Mouse (Mus musculus) lung, postnatal 0 days (tissue): ENCODE results near the gene Spocd1. TPM values are rescaled to one million over a fixed set of nuclear protein-coding genes. Genes with fewer than 3 reads are reported as not detected.
A peak's percentile ranks its signal among the peaks of the same experiment; 100 is the strongest.

Experiments
- ATAC-seq: fragments of 200-750 bp; cut with Nextera tagmentation; 2 replicates; pipeline ENCODE4 v1.8.0; 2017; ENCODE audit warnings: moderate library complexity
- DNase-seq: peaks from one replicate; pipeline ENCODE4 v3.0.0-alpha.2; 2016; ENCODE audit warnings: low spot score
- H3K27ac ChIP-seq: fragments of 300-500 bp; sonication (generic); 2 replicates; pipeline ENCODE4 v1.5.1; 2014; ENCODE audit warnings: antibody characterized with exemption, mild to moderate bottlenecking, low read length, mixed read lengths
- H3K27me3 ChIP-seq: fragments of 300-500 bp; sonication (generic); replicated peaks from 2 replicates; pipeline ENCODE4 v1.6.1; 2014; ENCODE audit warnings: low read length, mixed read lengths; ENCODE audit not compliant: insufficient read depth
- H3K36me3 ChIP-seq: fragments of 300-500 bp; sonication (generic); 2 replicates; pipeline ENCODE4 v1.6.1; 2014; ENCODE audit warnings: low read length, mixed read lengths; ENCODE audit not compliant: insufficient read depth
- H3K4me1 ChIP-seq: fragments of 300-500 bp; sonication (generic); 2 replicates; pipeline ENCODE4 v1.6.1; 2014; ENCODE audit warnings: antibody characterized with exemption, low read depth, low read length, mixed read lengths; ENCODE audit not compliant: insufficient read depth
- H3K4me2 ChIP-seq: fragments of 300-500 bp; sonication (generic); replicated peaks from 2 replicates; pipeline ENCODE4 v1.6.1; 2014; ENCODE audit warnings: low read depth, mild to moderate bottlenecking, low read length, moderate library complexity, mixed read lengths
- H3K4me3 ChIP-seq: fragments of 300-500 bp; sonication (generic); 2 replicates; pipeline ENCODE4 v1.5.1; 2014; ENCODE audit warnings: low read depth, low read length
- H3K9ac ChIP-seq: fragments of 300-500 bp; sonication (generic); replicated peaks from 2 replicates; pipeline ENCODE4 v1.6.1; 2014; ENCODE audit warnings: low read depth, mild to moderate bottlenecking
- H3K9me3 ChIP-seq: fragments of 300-500 bp; sonication (generic); 2 replicates; pipeline ENCODE4 v1.6.1; 2016; ENCODE audit warnings: low read length, mixed read lengths
- CTCF ChIP-seq: IDR thresholded peaks from 2 replicates; pipeline ENCODE4 v1.5.1; 2016; ENCODE audit warnings: antibody characterized with exemption, mild to moderate bottlenecking
- EP300 ChIP-seq: IDR thresholded peaks from 2 replicates; pipeline ENCODE4 v1.6.1; 2016; ENCODE audit warnings: antibody characterized with exemption, mild to moderate bottlenecking, control low read depth
- WGBS: fragments of 180-500 bp; shearing (Covaris S2); extraction: QIAGEN DNeasy Blood & Tissue Kit; methylation state at CpG from one replicate; pipeline ENCODE4 v1.1.7; 2014; 5-methylcytosine and 5-hydroxymethylcytosine counted together
- polyA plus RNA-seq: library from polyadenylated mRNA; unstranded; fragments of >200 nt; fragmentation: Nextera tagmentation; extraction: Ambion mirVana; gene quantifications from 2 replicates; pipeline ENCODE4 v1.2.1, GENCODE M21; 2015

Spocd1 gene
- polyA plus RNA-seq, 1 experiment from 2014 or later: not detected

- DNase-seq (no peak), ATAC-seq (no peak)
- no peaks in the 10 kb centered on the region for H3K27me3 ChIP-seq
- H3K9ac ChIP-seq: no peak overlapping the region
- H3K9me3 ChIP-seq: no peaks in the 10 kb centered on the region
- H3K4me3 ChIP-seq: no peak overlapping the region
- H3K4me1 ChIP-seq: no peaks in the 10 kb centered on the region
- H3K27ac ChIP-seq: no peak overlapping the region
- TF ChIP-seq CTCF (no peak), EP300 (no peak)
- WGBS: 59% methylated on average over 16 of the region's 16 CpGs
- H3K4me2 ChIP-seq: no peak overlapping the region
- H3K36me3 ChIP-seq: no peaks in the 10 kb centered on the region
Observed at GRCm38 (mm10) chr4:129934177-129934855, 5.3 kb downstream of the Spocd1 start.

GRCm38 (mm10) chr4:129951359-129951821, 22.3 kb downstream of the Spocd1 start:
- H3K4me3 ChIP-seq: no peak overlapping the region
- WGBS: 23% methylated on average over 6 of the region's 6 CpGs
- H3K4me2 ChIP-seq: no peak overlapping the region

GRCm38 (mm10) chr4:129952241-129952810, 23.3 kb downstream of the Spocd1 start:
- no peaks in the 10 kb centered on the region; the same call in 1 of the 2 replicates for H3K4me1 ChIP-seq
- no peak for TF ChIP-seq CTCF
- TF ChIP-seq EP300: no peak
- WGBS: 33% methylated on average over 5 of the region's 5 CpGs

More at GRCm38 (mm10) chr4:129951359-129951821, 22.3 kb downstream of the Spocd1 start:
- peak; percentile 85 for DNase-seq
- Histone ChIP-seq H3K9me3 (no peaks in the 10 kb centered on the region), H3K9ac (no peak overlapping the region), H3K4me1 (no peaks in the 10 kb centered on the region; the same call in 1 of the 2 replicates), H3K27me3 (no peaks in the 10 kb centered on the region), H3K27ac (no peak overlapping the region), H3K36me3 (no peaks in the 10 kb centered on the region)
- no peak for TF ChIP-seq EP300
- TF ChIP-seq CTCF: no peak
- ATAC-seq: peak; percentile 87

GRCm38 (mm10) chr4:129954527-129954926, 25.5 kb downstream of the Spocd1 start:
- no peak overlapping the region for H3K27ac ChIP-seq
- 63% methylated on average over 2 of the region's 2 CpGs for WGBS
- no peak overlapping the region for H3K4me2 ChIP-seq
- H3K9ac ChIP-seq: no peak overlapping the region
- DNase-seq (no peak), ATAC-seq (no peak)
- no peaks in the 10 kb centered on the region for H3K9me3 ChIP-seq
- no peaks in the 10 kb centered on the region; the same call in 1 of the 2 replicates for H3K4me1 ChIP-seq
- H3K36me3 ChIP-seq: no peaks in the 10 kb centered on the region
- H3K27me3 ChIP-seq: no peaks in the 10 kb centered on the region
- H3K4me3 ChIP-seq: no peak overlapping the region
- TF ChIP-seq CTCF (no peak), EP300 (no peak)

More at GRCm38 (mm10) chr4:129952241-129952810, 23.3 kb downstream of the Spocd1 start:
- ATAC-seq (no peak), DNase-seq (no peak)
- Histone ChIP-seq H3K27ac (no peak overlapping the region), H3K9ac (no peak overlapping the region), H3K36me3 (no peaks in the 10 kb centered on the region), H3K4me3 (no peak overlapping the region), H3K4me2 (no peak overlapping the region), H3K27me3 (no peaks in the 10 kb centered on the region), H3K9me3 (no peaks in the 10 kb centered on the region)

GRCm38 (mm10) chr4:129960180-129960944, 31.3 kb downstream of the Spocd1 start:
- no peak for TF ChIP-seq CTCF
- TF ChIP-seq EP300: no peak
- WGBS: 1% methylated on average over 36 of the region's 37 CpGs
- no peak overlapping the region for H3K9ac ChIP-seq
- peak overlapping the region; percentile 34 for H3K4me3 ChIP-seq
- no peaks in the 10 kb centered on the region for H3K36me3 ChIP-seq
- no peak overlapping the region for H3K27ac ChIP-seq
- no peaks in the 10 kb centered on the region; the same call in 1 of the 2 replicates for H3K4me1 ChIP-seq
- ATAC-seq: peak; percentile 86
- H3K4me2 ChIP-seq: peak overlapping the region; percentile 62
- H3K9me3 ChIP-seq: no peaks in the 10 kb centered on the region
- H3K27me3 ChIP-seq: no peaks in the 10 kb centered on the region
- peak; percentile 71 for DNase-seq

GRCm38 (mm10) chr4:129965294-129965693, 36.2 kb downstream of the Spocd1 start:
- H3K9me3 ChIP-seq: no peaks in the 10 kb centered on the region
- H3K36me3 ChIP-seq: no peaks in the 10 kb centered on the region
- TF ChIP-seq CTCF (no peak), EP300 (no peak)
- H3K4me3 ChIP-seq: no peak overlapping the region
- no peak for DNase-seq
- H3K4me1 ChIP-seq: no peaks in the 10 kb centered on the region
- ATAC-seq: no peak
- 60% methylated on average over 11 of the region's 11 CpGs for WGBS
- no peak overlapping the region for H3K9ac ChIP-seq
- no peak overlapping the region for H3K4me2 ChIP-seq
- H3K27ac ChIP-seq: no peak overlapping the region
- H3K27me3 ChIP-seq: no peaks in the 10 kb centered on the region
